Mouse (Mus musculus) gastrocnemius, postnatal 14 days (tissue): ENCODE results near the gene Pofut2. TPM values are rescaled to one million over a fixed set of nuclear protein-coding genes. Genes with fewer than 3 reads are reported as not detected.

Experiments used
- DNase-seq: peaks from one replicate; pipeline ENCODE4 v3.0.0; 2021; ENCODE audit warnings: mixed read lengths
- intact Hi-C: fragments of 180-260 bp; cut with DNase I; formaldehyde crosslinking; loops from one replicate; pipeline ENCODE4 v1.15.1; 2025; ENCODE audit warnings: low total_unique reads
- long read RNA-seq, 2 experiments: library from polyadenylated mRNA; stranded (forward); transcript quantifications; one replicate each; pipeline ENCODE4 v2.0.0; 2021
- total RNA-seq, 2 experiments: library from RNA; stranded (reverse); gene quantifications; 2 replicates each; pipeline ENCODE4 v1.2.3; 2021

Pofut2 gene
- total RNA-seq, result 10 to 100 TPM; 26.8 to 31.7 TPM
- long read RNA-seq, experiment 1, transcript Pofut2-201 (9 exons, 2,290 nt), result major isoform, 34 of 43 reads
- long read RNA-seq, experiment 1, partial matches to known transcripts, result 7 of 43 reads
- long read RNA-seq, experiment 1, other reads (novel, unspliced or antisense), result 2 of 43 reads
- long read RNA-seq, experiment 2, transcript Pofut2-201 (9 exons, 2,290 nt), result major isoform, 44 of 54 reads
- long read RNA-seq, experiment 2, partial matches to known transcripts, result 6 of 54 reads
- long read RNA-seq, experiment 2, other reads (novel, unspliced or antisense), result 4 of 54 reads

- intact Hi-C loops, result no loop called here
- peak; percentile 97 for DNase-seq
Observed at GRCm38 (mm10) chr10:77258704-77259621, at the start of gene Pofut2. TSS of gene Pofut2 (plus strand) at chr10:77259218.

GRCm38 (mm10) chr10:77209261-77209660 is 49.8 kb upstream of the Pofut2 start:
- intact Hi-C loops, result no loop called here
- no peak for DNase-seq

- intact Hi-C loops, result no loop called here
Observed at GRCm38 (mm10) chr10:77210666-77211065, 48.4 kb upstream of the Pofut2 start.

GRCm38 (mm10) chr10:77211116-77211570 is 47.9 kb upstream of the Pofut2 start:
- intact Hi-C loops, result no loop called here
- DNase-seq, result peak; percentile 87

More at GRCm38 (mm10) chr10:77210666-77211065, 48.4 kb upstream of the Pofut2 start:
- DNase-seq, result no peak

GRCm38 (mm10) chr10:77212354-77213120 is 46.5 kb upstream of the Pofut2 start:
- intact Hi-C loops, result no loop called here
- DNase-seq, result no peak

- intact Hi-C loops, result no loop called here
- no peak for DNase-seq
Observed at GRCm38 (mm10) chr10:77213483-77213882, 45.5 kb upstream of the Pofut2 start.

GRCm38 (mm10) chr10:77214586-77214985 is 44.4 kb upstream of the Pofut2 start:
- intact Hi-C loops, result no loop called here
- no peak for DNase-seq

- intact Hi-C loops, result no loop called here
- no peak for DNase-seq
Observed at GRCm38 (mm10) chr10:77215641-77216040, 43.4 kb upstream of the Pofut2 start.

GRCm38 (mm10) chr10:77216313-77216712 is 42.7 kb upstream of the Pofut2 start:
- DNase-seq, result no peak
- intact Hi-C loops, result no loop called here

GRCm38 (mm10) chr10:77217155-77217731 is 41.8 kb upstream of the Pofut2 start:
- no peak for DNase-seq
- intact Hi-C loops, result no loop called here

GRCm38 (mm10) chr10:77218059-77218458 is 41.0 kb upstream of the Pofut2 start:
- no peak for DNase-seq
- intact Hi-C loops, result no loop called here

GRCm38 (mm10) chr10:77219411-77220025 is 39.5 kb upstream of the Pofut2 start:
- intact Hi-C loops, result no loop called here
- DNase-seq, result no peak

- DNase-seq, result no peak
- intact Hi-C loops, result no loop called here
Observed at GRCm38 (mm10) chr10:77221108-77221507, 37.9 kb upstream of the Pofut2 start.

GRCm38 (mm10) chr10:77222963-77223552 is 36.0 kb upstream of the Pofut2 start:
- no peak for DNase-seq
- intact Hi-C loops, result no loop called here

- DNase-seq, result no peak
- intact Hi-C loops, result no loop called here
Observed at GRCm38 (mm10) chr10:77224390-77224789, 34.6 kb upstream of the Pofut2 start.

GRCm38 (mm10) chr10:77225414-77225813 is 33.6 kb upstream of the Pofut2 start:
- intact Hi-C loops, result no loop called here

GRCm38 (mm10) chr10:77225995-77226688 is 32.9 kb upstream of the Pofut2 start:
- no peak for DNase-seq
- intact Hi-C loops, result no loop called here

More at GRCm38 (mm10) chr10:77225414-77225813, 33.6 kb upstream of the Pofut2 start:
- no peak for DNase-seq
